Mouse (Mus musculus) hindbrain, postnatal 0 days (tissue): Measurements from ENCODE around the gene Pkdcc. TPM values are rescaled to one million over a fixed set of nuclear protein-coding genes. Genes with fewer than 3 reads are reported as not detected.
A peak's percentile ranks its signal among the peaks of the same experiment; 100 is the strongest.

Source experiments
- ATAC-seq: fragments of 200-750 bp; cut with Nextera tagmentation; 2 replicates; pipeline ENCODE4 v1.8.0; 2017; ENCODE audit warnings: mild to moderate bottlenecking, moderate TSS enrichment, moderate library complexity
- DNase-seq: peaks from one replicate; pipeline ENCODE4 v3.0.0-alpha.2; 2015; ENCODE audit warnings: low spot score
- H3K27ac ChIP-seq: fragments of 300-500 bp; sonication (generic); 2 replicates; pipeline ENCODE4 v1.5.1; 2014; ENCODE audit warnings: mild to moderate bottlenecking
- H3K27me3 ChIP-seq: fragments of 300-500 bp; sonication (generic); 2 replicates; pipeline ENCODE4 v1.6.1; 2014; ENCODE audit warnings: low read length, mixed read lengths; ENCODE audit not compliant: insufficient read depth
- H3K36me3 ChIP-seq: fragments of 300-500 bp; sonication (generic); 2 replicates; pipeline ENCODE4 v1.6.1; 2014; ENCODE audit warnings: low read length, mixed read lengths; ENCODE audit not compliant: insufficient read depth
- H3K4me1 ChIP-seq: fragments of 300-500 bp; sonication (generic); 2 replicates; pipeline ENCODE4 v1.6.1; 2014; ENCODE audit warnings: antibody characterized with exemption, low read length, mixed read lengths; ENCODE audit not compliant: insufficient read depth
- H3K4me2 ChIP-seq: fragments of 300-500 bp; sonication (generic); 2 replicates; pipeline ENCODE4 v1.6.1; 2014; ENCODE audit warnings: low read depth, mild to moderate bottlenecking, low read length, moderate library complexity, mixed read lengths
- H3K4me3 ChIP-seq: fragments of 300-500 bp; sonication (generic); 2 replicates; pipeline ENCODE4 v1.5.1; 2014; ENCODE audit warnings: low read length
- H3K9ac ChIP-seq: fragments of 300-500 bp; sonication (generic); replicated peaks from 2 replicates; pipeline ENCODE4 v1.6.1; 2014; ENCODE audit warnings: mild to moderate bottlenecking, low read length, moderate library complexity, mixed read lengths
- H3K9me3 ChIP-seq: fragments of 300-500 bp; sonication (generic); 2 replicates; pipeline ENCODE4 v1.6.1; 2016; ENCODE audit warnings: low read length, mixed read lengths
- CTCF ChIP-seq: IDR thresholded peaks from 2 replicates; pipeline ENCODE4 v1.5.1; 2016; ENCODE audit warnings: antibody characterized with exemption, control low read depth, low read depth
- WGBS: fragments of 180-500 bp; shearing (Covaris S2); extraction: QIAGEN DNeasy Blood & Tissue Kit; methylation state at CpG from one replicate; pipeline ENCODE4 v1.1.7; 2014; 5-methylcytosine and 5-hydroxymethylcytosine counted together
- polyA plus RNA-seq: library from polyadenylated mRNA; unstranded; fragments of >200 nt; fragmentation: Nextera tagmentation; extraction: Ambion mirVana; gene quantifications from 2 replicates; pipeline ENCODE4 v1.2.1, GENCODE M21; 2015
- total RNA-seq: library from RNA; depleted of rRNA; stranded (reverse); fragments of >200 nt; gene quantifications from 2 replicates; pipeline ENCODE4 v1.2.3, GENCODE M21; 2014; rRNA removed

Gene Pkdcc
- total and polyA plus RNA-seq, 2 experiments from 2014 or later, result 3.3 to 61.0 TPM

- Histone ChIP-seq H3K27me3 (no peaks in the 10 kb centered on the region), H3K27ac (no peak overlapping the region), H3K36me3 (no peaks in the 10 kb centered on the region), H3K4me3 (no peak overlapping the region), H3K4me1 (0 out of 2 replicates have a peak, but pooled peaks cover 3% of the 10 kb centered on the region), H3K4me2 (no peak overlapping the region), H3K9me3 (no peaks in the 10 kb centered on the region), H3K9ac (no peak overlapping the region)
- ATAC-seq, result no peak
- WGBS, result 3% methylated on average over 3 of the region's 3 CpGs
- TF ChIP-seq CTCF, result peak; percentile 96
- peak; percentile 94 for DNase-seq
These were observed 56.4 kb downstream of the Pkdcc start for GRCm38 (mm10) chr17:83271509-83271908.

- H3K27me3 ChIP-seq, result no peaks in the 10 kb centered on the region
- H3K4me1 ChIP-seq, result 0 out of 2 replicates have a peak, but pooled peaks cover 9% of the 10 kb centered on the region
- no peaks in the 10 kb centered on the region for H3K9me3 ChIP-seq
- no peak overlapping the region for H3K4me3 ChIP-seq
- no peak for DNase-seq
- no peaks in the 10 kb centered on the region for H3K36me3 ChIP-seq
- H3K4me2 ChIP-seq, result no peak overlapping the region
- no peak overlapping the region for H3K27ac ChIP-seq
- ATAC-seq, result no peak
- no peak for TF ChIP-seq CTCF
- H3K9ac ChIP-seq, result no peak overlapping the region
- WGBS, result 63% methylated on average over 8 of the region's 8 CpGs
These were observed 57.5 kb downstream of the Pkdcc start for GRCm38 (mm10) chr17:83272641-83273040.

- H3K4me2 ChIP-seq, result no peak overlapping the region
- no peak for TF ChIP-seq CTCF
- no peak overlapping the region for H3K4me3 ChIP-seq
- H3K9ac ChIP-seq, result no peak overlapping the region
- no peaks in the 10 kb centered on the region for H3K36me3 ChIP-seq
- H3K4me1 ChIP-seq, result peaks cover 7% of the 10 kb centered on the region; the same call in 1 of the 2 replicates
- 21% methylated on average over 9 of the region's 9 CpGs for WGBS
- no peaks in the 10 kb centered on the region for H3K9me3 ChIP-seq
- H3K27ac ChIP-seq, result no peak overlapping the region
- DNase-seq (no peak), ATAC-seq (no peak)
- no peaks in the 10 kb centered on the region for H3K27me3 ChIP-seq
These were observed 58.5 kb downstream of the Pkdcc start for GRCm38 (mm10) chr17:83273636-83274035.

- H3K27ac ChIP-seq, result no peak overlapping the region
- no peak for ATAC-seq
- no peaks in the 10 kb centered on the region for H3K9me3 ChIP-seq
- no peak overlapping the region for H3K4me3 ChIP-seq
- H3K4me2 ChIP-seq, result no peak overlapping the region
- no peak for DNase-seq
- H3K9ac ChIP-seq, result no peak overlapping the region
- TF ChIP-seq CTCF, result no peak
- no peaks in the 10 kb centered on the region for H3K27me3 ChIP-seq
- WGBS, result 44% methylated on average over 4 of the region's 4 CpGs
- peaks cover 7% of the 10 kb centered on the region; the same call in 1 of the 2 replicates for H3K4me1 ChIP-seq
- no peaks in the 10 kb centered on the region for H3K36me3 ChIP-seq
These were observed 59.0 kb downstream of the Pkdcc start for GRCm38 (mm10) chr17:83274101-83274500.

Other genes with a start within 250 kb of the Pkdcc start
- gene Eml4, start 135.6 kb downstream of the Pkdcc start, total RNA-seq, result 42.9 and 47.8 TPM in 2 replicates
- 18.7 and 20.2 TPM in 2 replicates for gene Eml4, start 135.6 kb downstream of the Pkdcc start, polyA plus RNA-seq